ENCODE assay signal across 16 mouse cellular contexts in genomic region chr5:102710336-102710735, GRCm38 (mm10).
"Had no signal": no experiment of that assay in that cellular context is flagged by ENCODE, and none has a peak within 500 bp of the region (broad histone marks: within the 10 kb centered on the region; RNA-seq: fewer than 3 reads in every experiment).

No protein-coding gene starts in this region.

- H3K4me2 ChIP-seq: liver, embryonic 11.5 days; liver, embryonic 15.5 days; lung, embryonic 14.5 days; neural tube, embryonic 15.5 days; stomach, embryonic 15.5 days had no signal

- H3K4me1 ChIP-seq: liver, embryonic 15.5 days; midbrain, embryonic 10.5 days had no signal

- H3K27ac ChIP-seq: hindbrain, postnatal 0 days; limb, embryonic 10.5 days; liver, embryonic 15.5 days; midbrain, embryonic 10.5 days; neural tube, embryonic 15.5 days; stomach, embryonic 15.5 days had no signal

- H3K9ac ChIP-seq: liver, embryonic 15.5 days; lung, embryonic 14.5 days; neural tube, embryonic 15.5 days; stomach, embryonic 15.5 days had no signal

- H3K4me3 ChIP-seq: limb, embryonic 10.5 days; liver, embryonic 15.5 days; midbrain, embryonic 10.5 days; myocyte; neural tube, embryonic 15.5 days; stomach, embryonic 15.5 days had no signal

- ATAC-seq: hindbrain, postnatal 0 days had no signal

- H3K36me3 ChIP-seq: limb, embryonic 10.5 days; liver, embryonic 15.5 days; midbrain, embryonic 10.5 days; neural tube, embryonic 15.5 days; stomach, embryonic 15.5 days had no signal

- DNase-seq: lung, embryonic 14.5 days; lung, postnatal 10 days; lung, postnatal 4 days; midbrain, embryonic 14.5 days; right cerebral cortex, adult 18-20 months; right cerebral cortex, postnatal 4 days; spleen, adult 18-20 months; thymus, postnatal 4 days had no signal

- H3K9me3 ChIP-seq: limb, embryonic 10.5 days; liver, embryonic 15.5 days; midbrain, embryonic 10.5 days; neural tube, embryonic 15.5 days; stomach, embryonic 15.5 days had no signal

- H3K27me3 ChIP-seq: liver, embryonic 15.5 days; neural tube, embryonic 15.5 days; stomach, embryonic 15.5 days had no signal
